Mouse (Mus musculus) forebrain, embryonic 14.5 days (tissue): ENCODE data around the gene Tm9sf2. TPM values are rescaled to one million over a fixed set of nuclear protein-coding genes. Genes with fewer than 3 reads are reported as not detected.
A peak's percentile ranks its signal among the peaks of the same experiment; 100 is the strongest.

ENCODE experiments used
- ATAC-seq: fragments of 200-750 bp; cut with Nextera tagmentation; 2 replicates; pipeline ENCODE4 v1.8.0; 2017; ENCODE audit warnings: mild to moderate bottlenecking, moderate library complexity
- DNase-seq: peaks from one replicate; pipeline ENCODE4 v3.0.0-alpha.2; 2015; ENCODE audit warnings: low spot score
- H3K27ac ChIP-seq: fragments of 300-500 bp; sonication (generic); 2 replicates; pipeline ENCODE4 v1.5.1; 2014; ENCODE audit warnings: low read depth, mild to moderate bottlenecking, control low read depth, low read length, moderate library complexity
- H3K27me3 ChIP-seq: fragments of 300-500 bp; sonication (generic); replicated peaks from 2 replicates; pipeline ENCODE4 v1.6.1; 2014; ENCODE audit warnings: low read length, control low read depth, mixed read lengths; ENCODE audit not compliant: control insufficient read depth, insufficient read depth
- H3K36me3 ChIP-seq: fragments of 300-500 bp; sonication (generic); 2 replicates; pipeline ENCODE4 v1.6.1; 2014; ENCODE audit warnings: low read length, control low read depth; ENCODE audit not compliant: control insufficient read depth, insufficient read depth
- H3K4me1 ChIP-seq: fragments of 300-500 bp; sonication (generic); 2 replicates; pipeline ENCODE4 v1.6.1; 2014; ENCODE audit warnings: antibody characterized with exemption, low read length, control low read depth; ENCODE audit not compliant: control insufficient read depth, insufficient read depth
- H3K4me2 ChIP-seq: fragments of 300-500 bp; sonication (generic); 2 replicates; pipeline ENCODE4 v1.6.1; 2014; ENCODE audit warnings: mild to moderate bottlenecking, control low read depth, low read length
- H3K4me3 ChIP-seq: fragments of 300-500 bp; sonication (generic); 2 replicates; pipeline ENCODE4 v1.5.1; 2014; ENCODE audit warnings: low read depth, low read length, control low read depth
- H3K9ac ChIP-seq: fragments of 300-500 bp; sonication (generic); 2 replicates; pipeline ENCODE4 v1.6.1; 2014; ENCODE audit warnings: mild to moderate bottlenecking, low read length, control low read depth, moderate library complexity
- H3K9me3 ChIP-seq: fragments of 300-500 bp; sonication (generic); replicated peaks from 2 replicates; pipeline ENCODE4 v1.6.1; 2016; ENCODE audit warnings: low read length, control low read depth, mixed read lengths; ENCODE audit not compliant: control insufficient read depth
- WGBS: fragments of 180-500 bp; shearing (Covaris S2); extraction: QIAGEN DNeasy Blood & Tissue Kit; methylation state at CpG from one replicate; pipeline ENCODE4 v1.1.7; 2014; 5-methylcytosine and 5-hydroxymethylcytosine counted together
- polyA plus RNA-seq: library from polyadenylated mRNA; unstranded; fragments of >200 nt; fragmentation: Nextera tagmentation; extraction: Ambion mirVana; gene quantifications from 2 replicates; pipeline ENCODE4 v1.2.1, GENCODE M21; 2014

Tm9sf2 gene
- polyA plus RNA-seq, 1 experiment from 2014 or later: 110 TPM

- Histone ChIP-seq H3K36me3 (peaks cover 68% of the 10 kb centered on the region), H3K9ac (no peak overlapping the region), H3K27ac (no peak overlapping the region), H3K4me1 (no peaks in the 10 kb centered on the region), H3K4me2 (no peak overlapping the region), H3K4me3 (no peak overlapping the region), H3K9me3 (no peaks in the 10 kb centered on the region), H3K27me3 (no peaks in the 10 kb centered on the region)
- DNase-seq: no peak
- no peak for ATAC-seq
- WGBS: 73% methylated on average over 1 of the region's 1 CpGs
Measured at GRCm38 (mm10) chr14:122145374-122145773, 38.5 kb downstream of the Tm9sf2 start.

- peak; percentile 20; the same call in 1 of the 2 replicates for ATAC-seq
- Histone ChIP-seq H3K9me3 (no peaks in the 10 kb centered on the region), H3K27me3 (no peaks in the 10 kb centered on the region), H3K9ac (no peak overlapping the region), H3K4me2 (no peak overlapping the region), H3K4me3 (no peak overlapping the region), H3K4me1 (no peaks in the 10 kb centered on the region), H3K27ac (no peak overlapping the region), H3K36me3 (peaks cover 76% of the 10 kb centered on the region)
- DNase-seq: peak; percentile 62
- 4% methylated on average over 5 of the region's 5 CpGs for WGBS
Measured at GRCm38 (mm10) chr14:122150616-122151015, 43.8 kb downstream of the Tm9sf2 start.

DNA sequence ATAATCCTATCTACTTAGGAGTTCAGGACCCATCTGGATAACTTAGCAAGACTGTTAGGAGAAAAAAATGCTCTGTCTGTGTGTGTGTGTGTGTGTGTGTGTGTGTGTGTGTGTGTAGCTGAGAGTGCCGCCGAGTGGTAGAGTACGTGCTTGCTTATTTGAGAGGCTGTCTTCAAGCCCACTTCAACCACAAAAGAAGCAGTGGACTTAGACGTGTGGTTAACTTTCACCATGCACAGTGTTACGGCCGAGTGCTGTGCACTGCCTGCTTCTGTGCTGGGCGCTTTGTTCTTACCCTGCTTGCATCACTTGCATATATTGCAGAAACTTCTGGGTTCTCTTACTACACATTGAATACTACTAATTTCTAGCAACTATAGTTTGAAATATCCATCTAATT is 50.9 kb downstream of the Tm9sf2 start:
- Histone ChIP-seq H3K4me2 (no peak overlapping the region), H3K4me1 (no peaks in the 10 kb centered on the region), H3K4me3 (no peak overlapping the region), H3K27me3 (no peaks in the 10 kb centered on the region), H3K27ac (no peak overlapping the region), H3K9ac (no peak overlapping the region), H3K9me3 (no peaks in the 10 kb centered on the region), H3K36me3 (peaks cover 52% of the 10 kb centered on the region)
- 79% methylated on average over 7 of the region's 7 CpGs for WGBS
- ATAC-seq (no peak), DNase-seq (no peak)

GRCm38 (mm10) chr14:122160916-122161315 is 54.1 kb downstream of the Tm9sf2 start:
- Histone ChIP-seq H3K9ac (no peak overlapping the region), H3K9me3 (no peaks in the 10 kb centered on the region), H3K27me3 (no peaks in the 10 kb centered on the region), H3K4me3 (no peak overlapping the region), H3K36me3 (peaks cover 33% of the 10 kb centered on the region), H3K4me2 (no peak overlapping the region), H3K27ac (no peak overlapping the region), H3K4me1 (no peaks in the 10 kb centered on the region)
- DNase-seq (no peak), ATAC-seq (no peak)
- WGBS: 92% methylated on average over 1 of the region's 1 CpGs

DNA sequence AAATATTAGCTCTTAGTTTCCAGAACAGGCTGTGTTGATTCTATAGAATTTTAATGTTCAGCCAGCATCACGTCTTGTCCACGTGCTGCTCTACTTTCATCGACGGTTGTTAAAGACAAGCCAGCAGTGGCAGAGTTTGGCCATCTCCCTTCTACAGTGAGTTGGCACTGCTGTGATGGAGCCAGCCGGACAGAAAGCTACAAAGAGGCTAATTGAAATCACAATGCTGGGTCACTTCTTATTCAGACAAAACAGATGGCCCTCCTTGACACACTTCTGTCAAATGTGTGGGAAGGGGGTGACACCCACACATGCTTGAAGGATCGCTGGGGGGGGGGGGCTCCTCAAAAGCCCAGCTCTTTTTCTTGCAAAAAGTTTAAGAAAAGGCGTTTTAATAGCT is 62.1 kb downstream of the Tm9sf2 start:
- ATAC-seq: no peak
- Histone ChIP-seq H3K9me3 (no peaks in the 10 kb centered on the region), H3K9ac (no peak overlapping the region), H3K4me1 (no peaks in the 10 kb centered on the region), H3K36me3 (0 out of 2 replicates have a peak, but pooled peaks cover 3% of the 10 kb centered on the region), H3K4me3 (no peak overlapping the region), H3K4me2 (no peak overlapping the region), H3K27me3 (no peaks in the 10 kb centered on the region), H3K27ac (no peak overlapping the region)
- WGBS: 74% methylated on average over 7 of the region's 7 CpGs
- DNase-seq: no peak

GRCm38 (mm10) chr14:122170202-122170781 is 63.5 kb downstream of the Tm9sf2 start:
- ATAC-seq (peak; percentile 45; the same call in 1 of the 2 replicates), DNase-seq (no peak)
- Histone ChIP-seq H3K9ac (no peak overlapping the region), H3K36me3 (no peaks in the 10 kb centered on the region), H3K9me3 (no peaks in the 10 kb centered on the region), H3K4me3 (no peak overlapping the region), H3K27ac (no peak overlapping the region), H3K27me3 (no peaks in the 10 kb centered on the region), H3K4me1 (no peaks in the 10 kb centered on the region), H3K4me2 (no peak overlapping the region)
- 72% methylated on average over 7 of the region's 7 CpGs for WGBS

GRCm38 (mm10) chr14:122171031-122171430 is 64.2 kb downstream of the Tm9sf2 start:
- H3K27me3 ChIP-seq: no peaks in the 10 kb centered on the region
- H3K4me1 ChIP-seq: no peaks in the 10 kb centered on the region
- no peak overlapping the region for H3K27ac ChIP-seq
- H3K9ac ChIP-seq: no peak overlapping the region
- ATAC-seq: no peak
- H3K36me3 ChIP-seq: no peaks in the 10 kb centered on the region
- H3K4me2 ChIP-seq: no peak overlapping the region
- H3K4me3 ChIP-seq: no peak overlapping the region
- WGBS: 89% methylated on average over 7 of the region's 7 CpGs
- H3K9me3 ChIP-seq: no peaks in the 10 kb centered on the region
- no peak for DNase-seq

- H3K9me3 ChIP-seq: no peaks in the 10 kb centered on the region
- no peak overlapping the region for H3K9ac ChIP-seq
- no peak overlapping the region for H3K27ac ChIP-seq
- ATAC-seq (no peak), DNase-seq (no peak)
- no peaks in the 10 kb centered on the region for H3K4me1 ChIP-seq
- H3K4me3 ChIP-seq: no peak overlapping the region
- no peak overlapping the region for H3K4me2 ChIP-seq
- no peaks in the 10 kb centered on the region for H3K36me3 ChIP-seq
- 82% methylated on average over 14 of the region's 14 CpGs for WGBS
- H3K27me3 ChIP-seq: no peaks in the 10 kb centered on the region
Measured at GRCm38 (mm10) chr14:122176263-122176798, 69.5 kb downstream of the Tm9sf2 start.

- no peak overlapping the region for H3K4me3 ChIP-seq
- no peak overlapping the region for H3K4me2 ChIP-seq
- no peak for DNase-seq
- no peak overlapping the region for H3K9ac ChIP-seq
- ATAC-seq: no peak
- H3K4me1 ChIP-seq: no peaks in the 10 kb centered on the region
- no peak overlapping the region for H3K27ac ChIP-seq
- WGBS: 50% methylated on average over 16 of the region's 16 CpGs
- no peaks in the 10 kb centered on the region for H3K9me3 ChIP-seq
- no peaks in the 10 kb centered on the region for H3K36me3 ChIP-seq
- H3K27me3 ChIP-seq: no peaks in the 10 kb centered on the region
Measured at GRCm38 (mm10) chr14:122179262-122179661, 72.4 kb downstream of the Tm9sf2 start.
